Mouse (Mus musculus): ENCODE data around the gene Ndufs6. TPM values are rescaled to one million over a fixed set of nuclear protein-coding genes. Genes with fewer than 3 reads are reported as not detected.

The Ndufs6 gene
- polyA plus RNA-seq (2015; fragmentation: Nextera tagmentation; extraction: Ambion mirVana), result 376 and 415 TPM in 2 replicates

DNA sequence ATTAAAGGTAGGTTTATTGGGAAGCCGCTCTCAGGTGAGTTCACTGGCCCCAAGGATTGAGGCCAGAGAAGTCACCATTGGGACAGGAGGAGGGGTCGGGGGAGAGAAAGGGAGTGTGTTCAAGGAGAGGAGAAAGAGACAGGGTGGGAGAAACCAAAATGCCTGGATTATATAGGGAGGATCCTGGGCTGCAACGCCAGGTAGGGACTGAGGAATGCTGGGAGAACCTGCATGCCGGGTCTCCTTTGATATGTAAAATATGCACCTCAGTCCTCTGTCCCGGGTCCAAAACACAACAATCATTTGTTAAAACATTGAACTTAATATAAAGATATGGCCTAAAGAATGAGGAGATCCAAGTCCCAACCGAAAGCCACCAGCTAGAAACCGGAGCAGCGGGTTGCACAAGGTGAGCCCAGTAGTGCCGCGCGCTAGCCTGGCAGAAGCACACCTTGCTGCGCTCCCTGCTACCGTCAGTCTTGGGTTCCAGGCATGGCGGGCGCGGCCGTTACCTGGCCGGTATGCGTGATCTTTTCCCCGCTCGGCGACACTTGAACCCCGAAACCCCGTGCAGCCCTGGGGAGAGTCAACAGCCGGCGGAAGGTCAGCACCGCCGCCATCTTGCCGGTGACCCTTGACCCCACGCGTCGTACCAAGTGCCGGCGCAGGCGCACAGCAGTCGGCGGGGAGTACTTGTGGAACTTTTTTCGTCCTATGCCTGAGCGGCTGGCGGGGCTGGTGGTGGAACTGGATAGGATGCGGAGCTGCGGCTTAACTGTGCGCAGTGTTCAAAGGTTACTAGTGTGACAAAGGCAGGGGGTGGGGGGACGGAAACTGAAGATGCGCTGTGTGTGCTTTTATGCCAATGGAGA is at the start of gene Ndufs6, which contains the start of gene Mrpl36:
TSS of gene Ndufs6 (minus strand) at position 716 of the 872 bp plus-strand sequence.
TSS of gene Mrpl36 (plus strand) at position 687 of the 872 bp plus-strand sequence.
- Histone ChIP-seq H3K27ac (peak within 1 kb of the TSS; percentile 63; the same call in 1 of the 2 replicates), H3K9ac (peak within 1 kb of the TSS; percentile 64), H3K4me2 (peak within 1 kb of the TSS; percentile 65), H3K36me3 (peaks cover 14% of the 10 kb centered on the region), H3K4me1 (peaks cover 29% of the 10 kb centered on the region), H3K4me3 (peak within 1 kb of the TSS; percentile 65), H3K9me3 (no peaks in the 10 kb centered on the region), H3K27me3 (no peaks in the 10 kb centered on the region)
- under 1% methylated on average over 45 of the region's 45 CpGs for WGBS
- peak; percentile 87 for ATAC-seq (ENCODE audit: borderline replicate concordance, extremely low read depth, low FRiP score, low TSS enrichment)

- 60% methylated on average over 9 of the region's 9 CpGs for WGBS
- no peaks in the 10 kb centered on the region for H3K9me3 ChIP-seq
- 0 out of 2 replicates have a peak, but pooled peaks cover 4% of the 10 kb centered on the region for H3K4me1 ChIP-seq
- ATAC-seq (ENCODE audit: borderline replicate concordance, extremely low read depth, low FRiP score, low TSS enrichment), result no peak
- H3K4me2 ChIP-seq, result no peak overlapping the region
- no peak overlapping the region for H3K9ac ChIP-seq
- H3K36me3 ChIP-seq, result no peaks in the 10 kb centered on the region
- no peak overlapping the region for H3K4me3 ChIP-seq
- no peak overlapping the region for H3K27ac ChIP-seq
- no peaks in the 10 kb centered on the region for H3K27me3 ChIP-seq
Observed at GRCm38 (mm10) chr13:73377637-73378036, 49.3 kb upstream of the Ndufs6 start.

DNA sequence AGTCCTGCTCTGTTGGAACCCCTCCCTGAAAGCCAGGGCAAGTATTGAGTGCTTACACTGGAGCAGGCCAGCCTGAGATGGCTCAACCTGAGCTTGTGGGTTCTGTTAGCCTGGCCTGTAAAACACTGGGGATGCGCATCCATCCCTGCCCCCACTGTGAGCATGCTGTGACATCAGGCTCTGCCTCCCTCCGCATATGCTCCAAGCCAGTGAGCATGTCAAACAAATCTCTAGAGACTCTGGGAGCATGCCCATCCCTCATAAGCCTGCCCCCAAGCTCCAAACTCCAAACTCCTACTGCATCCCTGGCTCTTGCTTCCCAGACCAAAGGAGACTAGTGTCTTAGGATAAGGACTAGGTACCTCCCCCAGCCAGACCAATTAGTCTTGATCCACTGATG is 46.3 kb upstream of the Ndufs6 start:
- H3K27ac ChIP-seq, result no peak overlapping the region
- H3K4me3 ChIP-seq, result no peak overlapping the region
- H3K4me1 ChIP-seq, result no peaks in the 10 kb centered on the region
- H3K36me3 ChIP-seq, result no peaks in the 10 kb centered on the region
- H3K4me2 ChIP-seq, result no peak overlapping the region
- no peaks in the 10 kb centered on the region for H3K9me3 ChIP-seq
- H3K9ac ChIP-seq, result no peak overlapping the region
- 66% methylated on average over 2 of the region's 2 CpGs for WGBS
- H3K27me3 ChIP-seq, result no peaks in the 10 kb centered on the region
- ATAC-seq (ENCODE audit: borderline replicate concordance, extremely low read depth, low FRiP score, low TSS enrichment), result no peak

- H3K9me3 ChIP-seq, result no peaks in the 10 kb centered on the region
- no peaks in the 10 kb centered on the region for H3K36me3 ChIP-seq
- no peaks in the 10 kb centered on the region for H3K4me1 ChIP-seq
- WGBS, result 67% methylated on average over 4 of the region's 4 CpGs
- H3K4me3 ChIP-seq, result no peak overlapping the region
- H3K9ac ChIP-seq, result no peak overlapping the region
- ATAC-seq (ENCODE audit: borderline replicate concordance, extremely low read depth, low FRiP score, low TSS enrichment), result no peak
- no peak overlapping the region for H3K27ac ChIP-seq
- H3K27me3 ChIP-seq, result no peaks in the 10 kb centered on the region
- no peak overlapping the region for H3K4me2 ChIP-seq
Observed at GRCm38 (mm10) chr13:73373367-73373766, 45.0 kb upstream of the Ndufs6 start.

DNA sequence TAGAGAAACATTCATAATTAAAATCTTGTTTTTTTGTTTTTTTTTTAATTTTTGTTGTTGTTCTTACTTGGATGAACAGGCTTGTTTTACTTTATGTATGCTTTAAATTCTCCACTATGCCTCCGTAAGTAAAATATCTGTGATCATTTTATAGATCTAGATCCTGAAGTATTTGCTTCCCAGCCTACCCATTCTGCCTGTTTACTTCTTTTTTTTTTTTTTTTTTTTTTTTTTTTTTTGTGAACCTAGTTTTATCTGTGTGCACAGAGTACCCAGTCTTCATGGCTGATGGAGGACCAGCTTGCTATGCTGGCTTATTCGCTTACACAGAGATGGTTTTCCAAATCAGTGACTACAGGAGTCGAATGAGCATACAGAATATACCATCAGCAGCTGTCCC is 28.8 kb upstream of the Ndufs6 start:
- Histone ChIP-seq H3K36me3 (no peaks in the 10 kb centered on the region), H3K4me2 (no peak overlapping the region), H3K27me3 (no peaks in the 10 kb centered on the region), H3K4me3 (no peak overlapping the region), H3K27ac (no peak overlapping the region), H3K9ac (no peak overlapping the region), H3K4me1 (no peaks in the 10 kb centered on the region), H3K9me3 (no peaks in the 10 kb centered on the region)
- 80% methylated on average over 3 of the region's 3 CpGs for WGBS
- ATAC-seq (ENCODE audit: borderline replicate concordance, extremely low read depth, low FRiP score, low TSS enrichment), result no peak

DNA sequence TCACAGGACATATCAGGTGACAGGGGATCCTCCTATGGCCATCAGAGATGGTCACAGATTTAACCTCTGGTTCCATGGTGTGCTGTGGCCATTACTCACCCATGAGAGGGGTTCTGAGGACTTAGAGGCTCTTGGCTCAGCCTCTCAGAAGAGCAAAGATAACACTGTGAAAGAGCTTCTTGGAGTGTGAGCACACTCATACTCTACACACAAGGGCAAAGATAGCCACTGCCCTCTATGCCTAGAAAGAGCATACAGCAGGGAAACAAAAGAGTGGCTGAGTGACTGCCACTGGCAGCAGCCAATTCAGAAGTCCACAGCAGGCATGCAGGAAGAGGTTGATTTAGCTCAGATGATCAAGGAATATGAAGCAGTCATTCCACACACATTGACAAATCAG is 24.1 kb upstream of the Ndufs6 start:
- Histone ChIP-seq H3K4me2 (no peak overlapping the region), H3K4me1 (no peaks in the 10 kb centered on the region), H3K27me3 (no peaks in the 10 kb centered on the region), H3K36me3 (no peaks in the 10 kb centered on the region), H3K27ac (no peak overlapping the region), H3K4me3 (no peak overlapping the region), H3K9ac (no peak overlapping the region), H3K9me3 (no peaks in the 10 kb centered on the region)
- no peak for ATAC-seq (ENCODE audit: borderline replicate concordance, extremely low read depth, low FRiP score, low TSS enrichment)

- Histone ChIP-seq H3K9ac (no peak overlapping the region), H3K4me3 (no peak overlapping the region), H3K9me3 (no peaks in the 10 kb centered on the region), H3K27me3 (no peaks in the 10 kb centered on the region), H3K36me3 (no peaks in the 10 kb centered on the region), H3K4me1 (no peaks in the 10 kb centered on the region), H3K27ac (no peak overlapping the region), H3K4me2 (no peak overlapping the region)
- ATAC-seq (ENCODE audit: borderline replicate concordance, extremely low read depth, low FRiP score, low TSS enrichment), result no peak
- 49% methylated on average over 3 of the region's 3 CpGs for WGBS
Observed at GRCm38 (mm10) chr13:73351910-73352309, 23.6 kb upstream of the Ndufs6 start.

DNA sequence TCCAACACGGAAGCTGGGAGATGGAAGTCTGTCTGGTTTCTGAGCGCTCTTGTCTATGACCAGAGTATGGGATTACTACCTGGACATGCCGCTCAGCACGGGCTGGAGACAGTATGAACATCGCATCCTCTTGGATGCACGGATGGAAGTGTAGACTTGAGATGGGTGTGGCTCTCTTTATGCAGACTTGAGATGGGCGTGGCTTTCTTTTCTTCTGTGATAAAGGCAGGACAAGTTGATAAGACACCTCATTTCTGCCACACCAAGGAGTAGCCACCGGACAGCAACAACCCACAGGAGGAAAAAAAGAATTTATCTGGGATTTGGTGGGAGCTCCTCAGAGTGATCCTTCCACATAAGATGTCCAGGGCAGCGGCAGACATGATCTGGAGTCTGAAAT is 22.4 kb upstream of the Ndufs6 start:
- WGBS, result 74% methylated on average over 9 of the region's 9 CpGs
- Histone ChIP-seq H3K27me3 (no peaks in the 10 kb centered on the region), H3K4me3 (no peak overlapping the region), H3K4me2 (no peak overlapping the region), H3K9ac (no peak overlapping the region), H3K36me3 (no peaks in the 10 kb centered on the region), H3K9me3 (no peaks in the 10 kb centered on the region), H3K4me1 (0 out of 2 replicates have a peak, but pooled peaks cover 3% of the 10 kb centered on the region), H3K27ac (no peak overlapping the region)
- ATAC-seq (ENCODE audit: borderline replicate concordance, extremely low read depth, low FRiP score, low TSS enrichment), result no peak

DNA sequence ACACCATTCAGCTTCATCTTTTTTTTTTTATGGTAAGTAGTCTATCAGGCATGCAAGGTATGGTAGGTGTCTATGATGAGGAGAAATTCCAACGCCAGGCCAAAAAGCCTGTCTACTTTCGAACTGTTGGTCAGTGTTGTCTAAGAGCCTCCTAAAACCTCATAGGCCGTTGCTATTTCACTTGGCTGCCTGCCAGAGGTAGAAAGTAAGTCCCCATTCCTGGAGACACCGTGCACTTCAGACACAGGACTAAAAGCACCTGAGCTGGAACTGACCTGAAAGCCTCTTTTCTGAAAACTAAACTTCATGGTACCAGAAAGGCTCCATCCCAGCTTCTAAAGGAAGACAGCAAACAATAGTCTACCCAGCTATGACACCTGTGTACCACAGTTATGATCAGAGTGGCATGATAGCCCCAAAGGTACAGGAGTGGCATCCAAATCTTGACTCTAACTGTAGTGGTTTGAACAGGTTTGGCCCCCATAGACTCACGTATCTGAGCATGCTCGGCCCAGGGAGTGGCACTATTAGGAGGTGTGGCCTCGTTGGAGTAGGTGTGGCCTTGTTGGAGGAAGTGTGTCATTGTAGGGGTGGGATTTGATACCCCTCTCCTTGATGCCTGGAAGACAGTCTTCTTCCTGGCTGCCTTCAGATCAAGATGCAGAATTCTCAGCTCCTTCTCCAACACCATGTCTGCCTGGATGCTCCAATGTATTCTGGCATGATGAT is 19.7 kb upstream of the Ndufs6 start:
- Histone ChIP-seq H3K27ac (peak overlapping the region; percentile 67), H3K9ac (no peak overlapping the region), H3K36me3 (no peaks in the 10 kb centered on the region), H3K9me3 (no peaks in the 10 kb centered on the region), H3K4me1 (0 out of 2 replicates have a peak, but pooled peaks cover 3% of the 10 kb centered on the region), H3K4me2 (no peak overlapping the region), H3K4me3 (no peak overlapping the region), H3K27me3 (no peaks in the 10 kb centered on the region)
- 55% methylated on average over 7 of the region's 7 CpGs for WGBS
- ATAC-seq (ENCODE audit: borderline replicate concordance, extremely low read depth, low FRiP score, low TSS enrichment), result peak; percentile 69; the same call in 1 of the 2 replicates

GRCm38 (mm10) chr13:73347171-73347570 is 18.8 kb upstream of the Ndufs6 start:
- Histone ChIP-seq H3K27me3 (no peaks in the 10 kb centered on the region), H3K9me3 (no peaks in the 10 kb centered on the region), H3K36me3 (no peaks in the 10 kb centered on the region), H3K4me2 (no peak overlapping the region), H3K9ac (no peak overlapping the region), H3K4me1 (0 out of 2 replicates have a peak, but pooled peaks cover 3% of the 10 kb centered on the region), H3K27ac (peak overlapping the region; percentile 15; the same call in 1 of the 2 replicates), H3K4me3 (no peak overlapping the region)
- WGBS, result 50% methylated on average over 3 of the region's 3 CpGs
- ATAC-seq (ENCODE audit: borderline replicate concordance, extremely low read depth, low FRiP score, low TSS enrichment), result no peak

DNA sequence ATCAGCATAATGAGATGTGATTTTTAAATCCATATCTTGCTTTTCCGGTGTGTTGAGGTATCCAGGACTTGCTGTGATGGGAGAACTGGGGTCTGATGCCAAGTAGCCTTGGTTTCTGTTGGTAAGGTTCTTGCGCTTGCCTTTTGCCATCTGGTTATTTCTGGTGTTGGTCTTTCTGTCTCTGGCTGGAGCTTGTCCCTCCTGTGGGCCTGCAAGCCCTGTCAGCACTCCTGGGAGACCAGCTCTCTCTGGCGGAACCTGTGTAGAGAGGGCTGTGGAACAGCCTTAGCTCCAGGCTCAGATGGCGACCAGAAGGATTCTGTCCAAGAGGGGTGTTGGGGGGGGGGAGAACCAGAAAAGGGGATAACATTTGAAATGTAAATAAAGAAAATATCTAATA is 18.4 kb upstream of the Ndufs6 start:
- WGBS, result 56% methylated on average over 4 of the region's 4 CpGs
- no peak for ATAC-seq (ENCODE audit: borderline replicate concordance, extremely low read depth, low FRiP score, low TSS enrichment)
- no peak overlapping the region for H3K4me2 ChIP-seq

GRCm38 (mm10) chr13:73346131-73346530 is 17.8 kb upstream of the Ndufs6 start:
- peak overlapping the region; percentile 29 for H3K27ac ChIP-seq
- no peaks in the 10 kb centered on the region for H3K9me3 ChIP-seq
- 0 out of 2 replicates have a peak, but pooled peaks cover 3% of the 10 kb centered on the region for H3K4me1 ChIP-seq
- H3K27me3 ChIP-seq, result no peaks in the 10 kb centered on the region
- H3K9ac ChIP-seq, result no peak overlapping the region
- H3K36me3 ChIP-seq, result no peaks in the 10 kb centered on the region
- H3K4me3 ChIP-seq, result no peak overlapping the region
- H3K4me2 ChIP-seq, result no peak overlapping the region
- ATAC-seq (ENCODE audit: borderline replicate concordance, extremely low read depth, low FRiP score, low TSS enrichment), result no peak
- 22% methylated on average over 2 of the region's 2 CpGs for WGBS

More for the DNA sequence above, 18.4 kb upstream of the Ndufs6 start:
- Histone ChIP-seq H3K36me3 (no peaks in the 10 kb centered on the region), H3K9ac (no peak overlapping the region), H3K4me3 (no peak overlapping the region), H3K27ac (peak overlapping the region; percentile 15; the same call in 1 of the 2 replicates), H3K4me1 (0 out of 2 replicates have a peak, but pooled peaks cover 3% of the 10 kb centered on the region), H3K27me3 (no peaks in the 10 kb centered on the region), H3K9me3 (no peaks in the 10 kb centered on the region)

Data from lung, embryonic 15.5 days (tissue).